Mouse (Mus musculus): ENCODE results near the gene Vps11. TPM values are rescaled to one million over a fixed set of nuclear protein-coding genes. Genes with fewer than 3 reads are reported as not detected.

Vps11 gene
- polyA plus RNA-seq, 1 experiment from 2014 or later, result 29.3 TPM

Small RNA genes within 50 kb of the gene (microRNA-seq; reads per million reads assigned to microRNA genes)
- gene Gm44335 (1.5 reads per million), gene Mir7085 (not detected)

Other genes starting within 250 kb of the Vps11 start
- 0.10 and 0.35 TPM in 2 replicates for gene Gm49380, start 248.2 kb downstream of the Vps11 start, polyA plus RNA-seq (2016; fragmentation: Nextera tagmentation; extraction: Ambion mirVana)
- gene Rnf26, start 248.2 kb downstream of the Vps11 start, polyA plus RNA-seq (2016; fragmentation: Nextera tagmentation; extraction: Ambion mirVana), result 88.1 and 97.0 TPM in 2 replicates
- 9.8 and 10.1 TPM in 2 replicates for gene Mcam, start 227.2 kb downstream of the Vps11 start, polyA plus RNA-seq (2016; fragmentation: Nextera tagmentation; extraction: Ambion mirVana)
- gene Cbl, start 127.6 kb downstream of the Vps11 start, polyA plus RNA-seq (2016; fragmentation: Nextera tagmentation; extraction: Ambion mirVana), result 19.6 and 23.9 TPM in 2 replicates
- not detected in 2 replicates for gene Ccdc153, start 121.0 kb downstream of the Vps11 start, polyA plus RNA-seq (2016; fragmentation: Nextera tagmentation; extraction: Ambion mirVana)
- 0.13 TPM in 1 of 2 replicates, not detected in the other for gene Pdzd3, start 110.2 kb downstream of the Vps11 start, polyA plus RNA-seq (2016; fragmentation: Nextera tagmentation; extraction: Ambion mirVana)
- gene Nlrx1, start 93.1 kb downstream of the Vps11 start, polyA plus RNA-seq (2016; fragmentation: Nextera tagmentation; extraction: Ambion mirVana), result 2.1 and 3.3 TPM in 2 replicates
- 1.9 and 4.6 TPM in 2 replicates for gene Abcg4, start 73.1 kb downstream of the Vps11 start, polyA plus RNA-seq (2016; fragmentation: Nextera tagmentation; extraction: Ambion mirVana)
- gene Hinfp, start 56.0 kb downstream of the Vps11 start, polyA plus RNA-seq (2016; fragmentation: Nextera tagmentation; extraction: Ambion mirVana), result 28.2 and 30.4 TPM in 2 replicates
- 6.9 and 9.9 TPM in 2 replicates for gene C2cd2l, start 41.4 kb downstream of the Vps11 start, polyA plus RNA-seq (2016; fragmentation: Nextera tagmentation; extraction: Ambion mirVana)
- 45.3 and 46.9 TPM in 2 replicates for gene Dpagt1, start 35.7 kb downstream of the Vps11 start, polyA plus RNA-seq (2016; fragmentation: Nextera tagmentation; extraction: Ambion mirVana)
- gene H2afx, start 27.0 kb downstream of the Vps11 start, polyA plus RNA-seq (2016; fragmentation: Nextera tagmentation; extraction: Ambion mirVana), result 515 and 551 TPM in 2 replicates
- gene Hmbs, start 17.4 kb downstream of the Vps11 start, polyA plus RNA-seq (2016; fragmentation: Nextera tagmentation; extraction: Ambion mirVana), result 174 and 195 TPM in 2 replicates
- gene Hyou1, start 17.8 kb upstream of the Vps11 start, polyA plus RNA-seq (2016; fragmentation: Nextera tagmentation; extraction: Ambion mirVana), result 41.3 and 43.4 TPM in 2 replicates
- 8.4 and 9.7 TPM in 2 replicates for gene Slc37a4, start 35.2 kb upstream of the Vps11 start, polyA plus RNA-seq (2016; fragmentation: Nextera tagmentation; extraction: Ambion mirVana)
- 2,001 and 2,302 TPM in 2 replicates for gene Rps25, start 45.5 kb upstream of the Vps11 start, polyA plus RNA-seq (2016; fragmentation: Nextera tagmentation; extraction: Ambion mirVana)
- gene Trappc4, start 45.9 kb upstream of the Vps11 start, polyA plus RNA-seq (2016; fragmentation: Nextera tagmentation; extraction: Ambion mirVana), result 158 and 166 TPM in 2 replicates
- 23.1 and 24.3 TPM in 2 replicates for gene Ccdc84, start 56.9 kb upstream of the Vps11 start, polyA plus RNA-seq (2016; fragmentation: Nextera tagmentation; extraction: Ambion mirVana)
- gene Foxr1, start 79.5 kb upstream of the Vps11 start, polyA plus RNA-seq (2016; fragmentation: Nextera tagmentation; extraction: Ambion mirVana), result not detected in 2 replicates
- 0.36 TPM in 1 of 2 replicates, not detected in the other for gene Upk2, start 93.3 kb upstream of the Vps11 start, polyA plus RNA-seq (2016; fragmentation: Nextera tagmentation; extraction: Ambion mirVana)
- 9.0 and 12.1 TPM in 2 replicates for gene Bcl9l, start 121.2 kb upstream of the Vps11 start, polyA plus RNA-seq (2016; fragmentation: Nextera tagmentation; extraction: Ambion mirVana)
- gene Cxcr5, start 200.2 kb upstream of the Vps11 start, polyA plus RNA-seq (2016; fragmentation: Nextera tagmentation; extraction: Ambion mirVana), result not detected in 2 replicates
- 17.2 and 23.3 TPM in 2 replicates for gene Ddx6, start 243.2 kb upstream of the Vps11 start, polyA plus RNA-seq (2016; fragmentation: Nextera tagmentation; extraction: Ambion mirVana)